Mouse (Mus musculus) kidney, postnatal 10 days (tissue): ENCODE data around the gene Irf2bp2.
"Not testable (repeated sequence)": the region's sequence is repeated elsewhere in the genome, so short reads cannot be mapped to it uniquely, and the experiment has no call there.

Experiments
- DNase-seq: peaks from one replicate; pipeline ENCODE4 v3.0.0; 2021; ENCODE audit warnings: mixed read lengths

Gene Irf2bp2

GRCm38 (mm10) chr8:126601325-126601724 lies 7.5 kb upstream of the Irf2bp2 start:
- DNase-seq: no peak

GRCm38 (mm10) chr8:126600816-126601243 lies 7.0 kb upstream of the Irf2bp2 start:
- peak; percentile 86 for DNase-seq

GRCm38 (mm10) chr8:126600388-126600787 lies 6.6 kb upstream of the Irf2bp2 start:
- not testable (repeated sequence) for DNase-seq

GRCm38 (mm10) chr8:126599297-126599696 lies 5.5 kb upstream of the Irf2bp2 start:
- DNase-seq: no peak

DNA sequence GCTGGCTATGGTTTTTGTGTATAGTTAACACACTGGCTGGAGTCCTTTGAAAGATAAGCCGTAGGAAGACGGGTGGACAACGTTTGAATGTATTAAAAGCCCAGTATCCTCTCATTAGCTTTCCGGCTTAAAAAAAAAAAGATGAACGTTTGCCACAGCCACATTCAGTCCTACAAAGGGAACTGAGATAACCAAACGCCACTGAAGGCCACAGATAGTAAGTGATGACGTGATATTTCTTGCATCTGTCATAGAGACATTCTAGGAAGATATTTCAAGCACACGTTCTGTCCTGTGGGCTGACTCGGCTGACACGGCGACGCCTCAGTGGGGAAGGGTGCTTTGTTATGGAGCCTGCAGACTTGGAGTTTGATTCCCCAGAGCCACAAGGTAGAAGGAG lies 4.4 kb upstream of the Irf2bp2 start:
- DNase-seq: no peak

DNA sequence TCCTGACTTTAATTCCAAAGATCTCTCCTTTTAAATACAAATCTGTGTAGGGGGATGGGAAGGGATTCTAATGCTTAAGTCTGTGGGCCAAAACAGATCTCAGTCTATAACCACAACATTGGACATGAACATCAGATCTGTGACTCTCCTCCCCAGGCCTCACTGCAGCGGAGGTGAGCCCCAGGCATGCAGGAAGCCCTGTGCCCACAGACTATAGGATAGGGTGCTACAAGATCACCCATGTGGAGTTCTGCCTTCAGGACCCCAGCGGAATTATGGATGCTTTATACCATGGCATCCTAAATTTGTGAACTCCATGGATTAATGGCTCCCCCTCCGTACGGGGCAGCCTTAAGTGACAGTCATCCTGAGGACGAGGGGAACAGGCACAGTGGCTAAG lies 2.9 kb upstream of the Irf2bp2 start:
- DNase-seq: no peak

- DNase-seq: peak; percentile 94
Measured at GRCm38 (mm10) chr8:126596097-126596634, 2.4 kb upstream of the Irf2bp2 start.

- DNase-seq: peak; percentile 76
Measured at GRCm38 (mm10) chr8:126595204-126596061, 1.6 kb upstream of the Irf2bp2 start.

DNA sequence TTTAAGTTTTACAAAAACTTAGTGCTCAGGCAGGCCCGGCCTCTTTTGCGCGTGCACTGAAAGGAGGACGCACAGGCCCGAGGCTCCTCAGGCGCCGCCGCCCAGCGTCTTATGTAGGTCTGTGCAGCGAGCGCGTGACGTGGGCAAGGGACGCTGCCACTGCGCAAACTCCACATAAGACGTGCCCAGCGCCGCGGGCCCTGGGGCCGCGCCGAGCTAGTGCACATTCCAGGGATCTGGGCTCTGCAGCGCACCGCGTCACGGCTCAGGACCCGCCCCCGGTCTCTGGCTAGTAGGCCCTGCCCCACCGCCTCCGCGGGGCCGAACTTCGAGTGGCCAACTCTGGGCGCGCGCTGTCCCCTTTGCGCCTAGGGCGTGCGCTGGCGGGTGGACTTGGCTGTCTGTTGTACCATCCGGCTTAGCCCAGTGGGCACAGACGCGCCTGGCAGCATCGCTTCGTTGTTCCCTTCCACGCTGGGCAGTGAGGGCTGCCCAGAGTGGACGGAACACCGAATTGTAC lies 755 bp upstream of the Irf2bp2 start:
- peak; percentile 100 for DNase-seq

DNA sequence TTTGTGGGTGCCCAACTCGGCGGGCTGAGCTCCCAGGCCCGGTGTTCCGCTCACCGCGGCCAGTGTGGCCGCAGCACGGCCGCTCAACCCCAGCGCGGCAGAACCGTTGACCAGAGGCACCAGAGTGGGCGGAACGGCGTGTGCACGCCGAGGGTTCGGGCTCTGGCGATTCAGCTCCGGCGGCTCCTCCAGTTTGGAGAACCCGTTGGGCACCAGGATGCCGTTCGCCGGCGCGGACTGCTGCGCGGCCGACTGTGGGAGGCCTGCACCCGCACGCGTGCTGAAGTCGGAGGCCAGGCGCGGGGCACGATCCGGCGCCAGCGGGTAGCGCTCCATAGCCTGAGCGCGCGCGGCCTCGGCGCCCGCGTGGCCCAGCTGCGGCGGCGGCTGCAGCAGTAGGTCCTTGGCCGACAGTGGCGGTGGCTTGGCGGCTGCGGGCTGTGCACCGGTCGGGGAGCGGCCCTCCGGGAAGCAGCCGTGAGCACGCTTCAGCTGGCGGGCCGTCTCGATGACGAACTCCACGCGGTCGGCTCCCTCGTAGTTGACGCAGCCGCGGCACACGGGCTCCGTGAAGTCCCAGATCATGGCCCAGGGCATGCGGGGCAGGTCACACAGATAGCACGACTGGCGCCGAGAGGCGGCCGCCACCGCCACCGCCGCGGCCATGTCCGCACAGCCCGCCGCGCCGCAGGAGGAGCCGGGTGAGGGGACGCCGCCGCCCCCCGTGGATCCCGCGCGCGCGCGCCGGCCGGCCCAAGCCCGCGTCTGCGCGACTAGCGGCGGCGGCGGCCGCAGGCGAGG lies 815 bp downstream of the Irf2bp2 start:
- DNase-seq: peak; percentile 64

DNA sequence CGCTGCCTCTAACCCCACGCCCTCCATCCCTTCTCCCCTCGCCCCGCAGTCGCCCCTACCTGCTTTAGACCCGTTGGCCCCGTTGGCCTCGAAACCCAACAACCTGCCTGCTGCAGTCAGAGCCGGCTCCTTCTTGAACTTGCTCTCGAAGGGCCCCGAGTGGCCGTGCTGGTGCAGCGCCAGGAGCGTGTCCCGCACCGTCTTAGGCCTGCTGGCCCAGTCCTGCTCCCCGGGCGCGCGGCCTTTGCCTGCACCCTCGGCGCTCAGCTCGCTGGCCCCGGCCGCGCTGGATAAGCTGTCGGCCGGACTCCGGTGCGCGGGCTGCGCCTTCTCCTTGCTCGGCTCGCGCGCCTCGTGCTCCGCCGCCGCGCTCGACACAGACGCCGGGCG lies 1.4 kb downstream of the Irf2bp2 start:
- no peak for DNase-seq

- DNase-seq: peak; percentile 78
Measured at GRCm38 (mm10) chr8:126591821-126592268, 1.9 kb downstream of the Irf2bp2 start.

DNA sequence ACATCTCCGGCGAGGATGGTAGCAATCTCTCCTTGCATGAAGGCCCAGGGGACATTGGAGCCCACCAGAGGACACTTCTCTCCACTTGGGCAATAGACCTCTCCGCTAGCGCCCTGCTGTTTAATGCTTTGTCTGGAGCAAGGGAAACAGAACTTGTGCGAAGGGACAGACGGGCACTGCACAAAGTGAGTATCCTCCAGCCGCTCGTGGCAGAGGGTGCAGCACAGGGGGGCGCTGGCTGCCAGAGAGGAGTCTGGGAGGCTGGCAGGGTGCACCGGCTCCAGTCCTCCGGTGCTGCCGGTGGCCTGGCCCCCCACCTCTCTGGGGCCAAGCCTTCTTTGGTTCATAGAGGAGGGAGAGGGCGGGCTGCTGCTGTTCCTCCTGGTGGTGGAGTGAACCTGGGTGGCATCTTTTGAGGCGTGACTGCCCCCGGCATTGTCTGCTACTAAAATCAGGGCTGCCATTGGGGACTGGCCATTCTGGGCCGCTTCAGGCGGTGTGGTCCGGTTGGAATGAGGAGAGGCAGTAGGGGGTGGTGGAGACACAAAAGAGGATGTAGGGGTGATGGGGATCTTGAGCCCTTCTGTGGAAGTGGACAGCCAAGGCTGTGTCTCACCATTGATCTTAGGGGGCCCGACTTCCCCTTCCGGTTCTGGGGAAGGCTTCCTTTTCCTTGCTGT lies 2.5 kb downstream of the Irf2bp2 start:
- peak; percentile 70 for DNase-seq

DNA sequence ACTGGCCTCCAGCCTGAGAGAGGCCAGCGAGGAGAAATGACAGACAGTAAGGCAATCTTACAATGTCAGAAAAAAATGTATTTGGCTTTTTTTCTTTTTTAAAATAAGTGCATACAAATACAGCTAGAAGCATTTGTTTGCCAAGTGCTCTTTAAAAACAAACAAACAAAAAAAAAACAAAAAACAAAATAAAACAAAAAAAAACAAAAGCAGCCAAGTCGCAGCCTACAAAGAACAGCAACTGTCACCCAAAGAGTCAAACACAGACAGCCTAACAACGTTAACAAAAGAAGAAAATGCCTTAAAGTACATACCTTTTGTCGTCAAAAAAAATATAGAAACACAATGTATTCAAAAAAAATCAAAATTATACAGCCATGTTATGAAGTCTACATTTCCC lies 3.2 kb downstream of the Irf2bp2 start:
- no peak for DNase-seq

GRCm38 (mm10) chr8:126590024-126590529 lies 3.7 kb downstream of the Irf2bp2 start:
- peak; percentile 71 for DNase-seq

DNA sequence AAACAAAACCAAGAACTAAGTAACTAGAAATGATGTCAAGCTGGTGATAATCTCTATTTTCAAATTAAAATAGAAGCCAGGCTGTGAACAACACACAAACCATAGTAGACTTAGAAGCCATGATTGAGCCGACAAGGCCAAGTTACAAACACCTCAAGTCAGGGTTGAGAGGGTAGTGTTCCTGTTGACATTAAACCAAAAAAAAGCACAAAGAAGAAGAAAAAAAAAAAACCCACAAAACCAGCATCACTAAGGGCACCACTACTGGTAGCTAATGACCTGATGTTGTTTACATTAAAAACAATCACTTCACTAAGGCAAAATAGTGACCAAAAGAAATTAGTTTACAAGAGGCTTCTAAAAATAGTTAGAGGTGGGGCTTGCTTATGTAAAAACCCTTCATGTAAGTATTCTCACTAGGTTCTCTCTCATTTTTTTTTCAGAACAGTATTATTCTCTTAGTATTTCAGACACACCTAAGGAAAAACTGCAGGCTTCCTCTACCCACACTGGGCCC lies 4.2 kb downstream of the Irf2bp2 start:
- DNase-seq: no peak

DNA sequence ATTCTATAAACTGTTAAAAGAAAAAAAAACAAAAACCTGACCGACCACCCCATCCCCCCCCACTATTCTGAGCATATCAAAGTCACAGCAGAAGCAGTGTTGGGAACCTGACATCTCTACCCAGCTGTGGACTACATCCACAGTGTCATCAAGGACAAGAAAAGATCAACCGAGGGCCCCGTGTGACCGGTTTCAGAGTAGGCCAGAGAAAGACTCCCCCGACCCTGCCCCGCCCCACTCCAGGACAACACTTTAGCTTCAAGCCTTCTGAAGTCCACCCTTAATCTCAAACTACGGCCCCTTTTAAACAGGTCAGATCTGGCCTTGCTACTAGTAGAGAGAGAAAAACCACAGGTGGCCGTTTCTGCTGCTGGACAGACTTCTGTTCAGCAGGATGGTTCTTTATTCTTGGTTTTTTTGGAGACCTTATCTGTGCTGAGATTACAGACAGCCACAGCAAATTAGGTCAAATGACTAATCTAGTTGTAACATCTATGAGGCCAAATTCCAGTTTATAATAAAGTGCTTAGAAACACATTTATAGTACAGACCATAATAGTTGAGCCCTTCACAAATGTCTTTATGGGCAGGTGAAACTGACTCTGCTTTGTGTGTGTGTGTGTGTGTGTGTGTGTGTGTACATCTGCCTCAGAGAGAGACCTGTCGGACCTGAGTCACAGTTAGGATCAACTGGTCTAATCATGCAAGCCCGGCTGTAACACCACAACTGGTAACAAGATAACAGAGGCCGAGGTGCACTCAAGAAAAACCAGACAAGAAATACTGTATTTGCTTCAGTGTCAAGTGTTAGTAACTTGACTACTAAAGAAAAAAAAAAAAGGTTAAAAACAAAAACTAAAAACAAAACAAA lies 4.9 kb downstream of the Irf2bp2 start:
- peak; percentile 50 for DNase-seq

DNA sequence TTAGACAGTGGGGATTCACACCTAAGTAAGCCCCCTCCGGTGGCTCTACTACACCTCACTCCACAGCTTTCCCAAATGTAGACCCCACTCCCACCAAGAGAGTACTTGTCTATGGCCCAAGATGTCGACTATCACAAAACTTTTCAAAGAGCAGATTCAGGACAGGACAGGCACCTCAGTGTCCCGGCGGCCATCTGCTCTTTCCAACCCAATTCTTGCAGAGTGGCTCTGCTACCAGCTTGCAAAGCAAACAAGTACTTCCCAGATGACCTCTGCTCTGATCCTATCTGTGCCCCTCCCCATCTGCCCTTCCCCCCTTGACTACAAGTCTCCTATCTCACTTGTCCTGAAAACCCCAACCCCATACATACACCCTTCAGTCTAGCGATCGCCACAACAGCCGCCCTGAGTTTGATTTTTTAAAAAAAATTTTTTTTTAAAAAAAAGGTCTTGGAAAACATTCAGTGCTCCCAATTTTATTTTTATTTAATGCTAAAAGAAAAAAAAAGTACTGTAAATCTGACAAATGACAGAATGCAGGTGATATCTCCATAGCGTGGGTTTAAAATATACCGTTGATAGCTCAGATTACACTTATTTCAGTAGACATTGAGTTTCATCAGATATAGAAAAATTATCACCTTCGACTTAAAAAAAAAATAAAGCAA lies 5.8 kb downstream of the Irf2bp2 start:
- DNase-seq: no peak

- DNase-seq: no peak
Measured at GRCm38 (mm10) chr8:126586599-126587577, 6.9 kb downstream of the Irf2bp2 start.
